Mouse (Mus musculus) heart, adult 8-10 months (tissue): Measurements from ENCODE around the gene Hnrnpa3. TPM values are rescaled to one million over a fixed set of nuclear protein-coding genes. Genes with fewer than 3 reads are reported as not detected.
A peak's percentile ranks its signal among the peaks of the same experiment; 100 is the strongest.
"Not testable (repeated sequence)": the region's sequence is repeated elsewhere in the genome, so short reads cannot be mapped to it uniquely, and the experiment has no call there.

ENCODE experiments used
- DNase-seq: peaks from one replicate; pipeline ENCODE4 v3.0.0; 2022; ENCODE audit warnings: low spot score
- total RNA-seq, 4 experiments: library from RNA; stranded (reverse); gene quantifications; 2 replicates each; pipeline ENCODE4 v1.2.4; 2022

Gene Hnrnpa3
- total RNA-seq, 4 experiments from 2014 or later = 132 to 185 (median 159) TPM

- no peak for DNase-seq
Observed at GRCm38 (mm10) chr2:75679947-75680346, 20.9 kb downstream of the Hnrnpa3 start.

GRCm38 (mm10) chr2:75681439-75681838 lies 22.4 kb downstream of the Hnrnpa3 start:
- DNase-seq = no peak

GRCm38 (mm10) chr2:75682978-75683709 lies 24.1 kb downstream of the Hnrnpa3 start:
- DNase-seq = peak; percentile 91

- DNase-seq = no peak
Observed at GRCm38 (mm10) chr2:75684526-75684925, 25.5 kb downstream of the Hnrnpa3 start.

- DNase-seq = no peak
Observed at GRCm38 (mm10) chr2:75685458-75685861, 26.4 kb downstream of the Hnrnpa3 start.

GRCm38 (mm10) chr2:75687040-75687749 lies 28.1 kb downstream of the Hnrnpa3 start:
- no peak for DNase-seq

- DNase-seq = no peak
Observed at GRCm38 (mm10) chr2:75688901-75689300, 29.8 kb downstream of the Hnrnpa3 start.

- DNase-seq = no peak
Observed at GRCm38 (mm10) chr2:75689482-75690158, 30.6 kb downstream of the Hnrnpa3 start.

GRCm38 (mm10) chr2:75690656-75691055 lies 31.6 kb downstream of the Hnrnpa3 start:
- no peak for DNase-seq

- no peak for DNase-seq
Observed at GRCm38 (mm10) chr2:75691316-75691715, 32.3 kb downstream of the Hnrnpa3 start.

GRCm38 (mm10) chr2:75692369-75692768 lies 33.3 kb downstream of the Hnrnpa3 start:
- no peak for DNase-seq

- not testable (repeated sequence) for DNase-seq
Observed at GRCm38 (mm10) chr2:75694926-75695325, 35.9 kb downstream of the Hnrnpa3 start.

- no peak for DNase-seq
Observed at GRCm38 (mm10) chr2:75695676-75696350, 36.8 kb downstream of the Hnrnpa3 start.

- DNase-seq = no peak
Observed at GRCm38 (mm10) chr2:75696371-75696770, 37.3 kb downstream of the Hnrnpa3 start.

GRCm38 (mm10) chr2:75697222-75697621 lies 38.2 kb downstream of the Hnrnpa3 start:
- no peak for DNase-seq

GRCm38 (mm10) chr2:75698007-75698406 lies 38.9 kb downstream of the Hnrnpa3 start:
- DNase-seq = no peak

- DNase-seq = no peak
Observed at GRCm38 (mm10) chr2:75698874-75699273, 39.8 kb downstream of the Hnrnpa3 start.

GRCm38 (mm10) chr2:75700543-75700942 lies 41.5 kb downstream of the Hnrnpa3 start:
- DNase-seq = no peak

- no peak for DNase-seq
Observed at GRCm38 (mm10) chr2:75701207-75701606, 42.1 kb downstream of the Hnrnpa3 start.

- DNase-seq = no peak
Observed at GRCm38 (mm10) chr2:75701822-75702587, 42.9 kb downstream of the Hnrnpa3 start.

- no peak for DNase-seq
Observed at GRCm38 (mm10) chr2:75702588-75702976, 43.5 kb downstream of the Hnrnpa3 start.
